Mouse (Mus musculus) right cerebral cortex, postnatal 10 days (tissue): ENCODE measurements at regions not wholly inside any gene's neighbourhood (a gene's known extent, or its start where the extent isn't known, plus 50 kb on each side); places are given as distances from the start of the nearest gene placed in this dataset.
A peak's percentile ranks its signal among the peaks of the same experiment; 100 is the strongest.

Experiments used
- DNase-seq, 2 experiments: peaks; one replicate each; pipeline ENCODE4 v3.0.0; 2021; ENCODE audit warnings: low spot score in 2 of 2

DNA sequence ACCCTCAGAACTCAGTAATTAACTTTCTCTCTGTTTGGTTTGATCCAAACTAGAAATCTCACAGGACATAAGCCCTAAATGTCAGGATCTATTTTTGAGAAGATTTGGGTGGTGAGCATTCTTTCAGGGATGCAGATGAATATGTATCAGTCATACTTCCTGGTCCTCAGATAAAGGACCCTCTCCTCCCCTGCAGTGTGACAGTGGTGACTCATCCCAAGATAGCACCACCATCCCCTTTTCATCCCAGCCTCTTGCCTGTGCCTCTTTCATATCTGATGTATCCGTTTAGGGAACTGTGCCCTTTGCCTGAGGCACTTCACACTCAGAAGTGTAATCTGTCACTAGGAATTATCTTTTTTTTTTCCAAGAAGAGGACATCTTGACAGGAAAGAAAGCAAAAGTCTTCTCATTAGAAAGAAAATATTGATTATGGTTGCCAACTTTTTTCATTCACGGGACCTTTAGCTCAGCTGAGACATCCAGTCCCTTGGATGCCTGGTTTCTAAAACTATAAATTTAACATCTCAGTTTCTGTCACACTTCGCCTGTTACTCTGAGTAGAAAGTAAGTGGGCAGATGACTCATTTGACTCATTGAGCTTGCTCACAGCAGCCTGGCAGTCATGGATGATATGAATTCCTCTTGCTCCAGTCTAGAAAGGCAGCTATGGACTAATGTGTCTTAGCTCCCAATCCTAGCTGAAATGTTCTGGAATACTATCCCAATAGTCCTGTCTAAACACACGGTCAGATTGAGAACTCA lies 284.1 kb upstream of the Mctp2 start:
- no peak for DNase-seq

DNA sequence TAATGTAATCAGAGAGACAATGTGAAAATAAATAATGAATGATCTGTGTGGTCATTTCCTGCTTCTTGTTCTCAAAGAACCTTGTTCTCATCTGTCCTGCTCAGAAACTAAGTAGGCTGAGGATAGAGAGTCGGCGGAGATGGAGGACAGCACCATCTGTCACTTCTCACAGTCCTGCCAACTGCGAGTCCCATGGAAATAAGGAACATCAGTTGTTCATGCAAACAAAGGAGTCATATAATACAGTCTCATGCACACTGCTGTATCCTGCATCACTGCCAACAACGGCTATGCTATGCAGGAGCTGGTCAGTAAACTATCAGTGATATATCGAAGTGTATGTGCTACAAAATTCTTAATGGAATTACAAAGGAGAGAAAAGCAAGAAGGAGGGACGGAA lies 285.7 kb upstream of the Mctp2 start:
- DNase-seq: peak; percentile 33 to 48

DNA sequence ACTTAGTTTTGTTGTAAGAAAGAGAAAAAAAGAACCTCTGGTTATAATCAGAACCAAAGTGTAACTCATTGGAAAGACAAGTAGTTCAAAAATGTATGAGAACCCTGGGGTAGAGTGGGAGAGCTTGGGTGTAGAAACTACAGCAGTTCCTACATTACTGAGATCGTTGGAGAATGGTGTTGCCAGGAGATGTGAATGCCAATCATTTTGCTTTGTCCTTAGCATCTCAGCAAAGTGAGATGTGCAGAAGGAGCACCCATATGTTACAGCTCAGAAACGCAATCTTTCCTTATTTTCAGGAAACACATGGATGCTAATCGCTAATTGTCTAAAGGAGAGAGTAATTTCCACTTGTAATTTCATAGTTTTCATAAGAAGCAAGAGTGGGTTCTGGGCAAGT lies 286.2 kb upstream of the Mctp2 start:
- DNase-seq: peak; percentile 36 to 65

DNA sequence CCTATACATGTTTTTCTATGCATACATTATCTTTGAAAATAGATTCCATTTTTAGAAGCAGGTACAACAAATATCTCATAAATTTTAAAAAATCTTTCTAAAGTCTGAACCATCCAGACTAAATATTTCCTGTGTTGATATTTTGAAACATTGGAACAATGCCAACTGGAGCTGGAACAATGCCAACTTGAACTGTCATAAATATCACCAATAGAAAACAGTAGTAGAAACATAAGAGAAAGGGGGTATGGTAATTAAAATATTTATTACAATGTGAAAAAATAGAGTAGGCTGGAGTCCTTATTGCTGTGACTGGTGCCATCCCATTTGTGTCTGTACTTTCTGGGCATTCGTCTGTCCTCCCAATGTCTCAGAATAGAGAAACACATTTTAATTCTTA lies 286.9 kb upstream of the Mctp2 start:
- peak; percentile 40 for DNase-seq

DNA sequence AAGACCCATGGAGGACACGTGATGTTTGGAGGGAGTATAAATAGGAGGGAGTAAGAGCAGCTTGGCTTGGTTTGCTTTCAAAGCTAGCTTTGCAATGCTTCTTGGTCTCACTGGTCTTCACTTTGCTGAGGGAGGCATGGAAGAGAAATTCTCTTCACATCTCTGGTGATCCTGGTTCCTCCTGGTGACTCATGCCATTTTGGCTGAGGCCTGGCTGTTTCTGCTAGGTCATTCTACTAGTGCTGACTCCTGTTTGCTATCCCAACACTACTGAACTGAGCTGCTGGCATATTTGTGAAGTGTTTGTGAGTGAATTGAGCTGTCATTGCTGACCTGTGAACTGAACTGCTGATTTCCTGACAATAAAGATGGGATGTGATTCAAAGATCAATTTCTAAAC lies 288.3 kb upstream of the Mctp2 start:
- DNase-seq: no peak

DNA sequence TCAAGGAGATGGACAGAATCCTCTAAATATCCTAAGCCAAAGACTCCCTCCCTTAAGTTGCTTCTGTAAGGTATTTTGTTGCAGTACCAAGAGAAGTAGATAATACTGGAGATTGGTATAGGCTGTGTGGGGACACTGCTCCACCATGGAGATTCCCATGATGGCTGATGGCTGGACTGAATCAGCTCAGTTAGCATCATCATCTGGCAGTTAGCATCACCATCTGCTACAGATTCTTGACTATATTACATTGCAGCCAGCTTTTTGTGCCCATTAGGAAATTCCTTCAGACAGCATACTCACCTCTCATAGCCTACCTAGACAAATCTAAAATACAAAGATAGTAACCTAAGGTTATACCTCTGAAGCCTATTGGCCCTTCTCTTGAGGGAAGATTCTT lies 290.6 kb upstream of the Mctp2 start:
- no peak for DNase-seq

DNA sequence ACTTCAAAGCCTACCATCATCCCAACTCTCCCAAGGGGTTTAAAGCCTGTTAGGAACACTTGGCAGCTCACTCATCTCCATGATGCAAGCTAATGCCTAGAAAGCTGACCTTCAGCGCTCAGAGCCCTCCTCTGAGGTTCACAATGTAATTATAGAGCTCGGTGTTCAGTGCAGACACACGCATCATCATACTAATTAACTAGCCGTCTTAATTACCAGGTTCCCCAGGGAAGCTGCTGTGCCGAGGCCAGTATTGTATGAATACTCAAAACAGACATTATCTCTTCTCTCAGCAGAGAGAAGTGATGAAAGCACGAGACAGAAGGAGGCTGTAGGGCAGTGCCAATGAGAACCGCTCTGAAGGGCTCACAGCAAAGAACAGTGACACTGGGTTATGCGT lies 295.5 kb upstream of the Mctp2 start:
- DNase-seq: no peak

DNA sequence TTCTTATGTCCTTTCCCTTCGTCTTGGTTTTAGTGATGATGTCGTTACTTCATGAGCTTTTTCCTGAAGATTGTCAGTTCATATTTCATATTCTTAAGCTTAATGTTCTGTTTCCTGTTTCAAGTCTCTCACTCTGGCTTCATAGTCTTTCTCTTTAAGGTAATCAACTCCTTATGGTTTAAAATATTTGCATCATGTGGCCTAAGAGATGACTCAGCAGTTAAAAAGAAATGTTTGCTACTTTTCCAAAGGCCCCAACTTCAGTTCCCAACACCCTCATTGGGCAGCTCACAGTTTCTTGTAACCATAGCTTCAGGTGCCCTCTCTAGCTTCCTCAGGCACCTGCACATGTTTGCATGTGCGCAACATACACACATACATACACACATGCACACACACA lies 303.4 kb upstream of the Mctp2 start:
- DNase-seq: no peak

DNA sequence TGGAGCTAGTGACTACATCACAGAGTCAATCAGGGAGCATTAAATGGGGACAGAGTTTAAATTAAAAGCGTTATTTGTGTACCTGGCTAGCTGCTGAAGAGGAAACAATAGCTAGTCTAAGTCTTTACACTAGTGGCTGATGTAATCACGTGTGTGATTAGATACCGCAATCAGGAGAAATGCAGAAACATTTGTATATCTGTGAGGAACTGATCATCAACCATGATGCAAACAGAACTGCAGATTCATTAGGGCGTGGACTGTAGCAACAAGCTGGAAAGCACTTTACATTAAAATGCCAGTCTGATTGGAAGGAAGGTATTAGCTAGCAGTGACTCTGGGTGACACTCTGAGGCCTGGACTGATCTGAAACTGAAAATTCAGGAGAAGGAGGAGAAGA lies 308.8 kb upstream of the Mctp2 start:
- no peak for DNase-seq

DNA sequence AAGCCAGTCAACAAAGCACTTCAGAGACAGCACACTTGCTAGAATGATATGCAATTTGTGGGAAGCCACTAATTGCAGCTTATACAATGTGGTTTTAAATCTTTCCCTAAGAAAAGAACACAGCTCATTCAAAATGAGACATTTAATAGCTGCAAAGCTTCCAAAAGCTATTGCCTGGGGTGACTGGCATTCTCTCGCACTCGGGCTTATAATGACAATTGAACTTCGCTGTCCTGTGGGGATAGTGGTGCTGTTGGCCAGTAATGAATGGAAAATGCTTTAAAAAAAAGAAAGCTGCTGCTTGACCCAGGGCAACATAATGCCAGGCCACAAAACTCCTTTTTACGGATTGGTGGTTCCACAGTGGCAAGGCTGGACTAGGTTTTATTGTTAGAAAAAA lies 321.0 kb upstream of the Mctp2 start:
- no peak for DNase-seq

DNA sequence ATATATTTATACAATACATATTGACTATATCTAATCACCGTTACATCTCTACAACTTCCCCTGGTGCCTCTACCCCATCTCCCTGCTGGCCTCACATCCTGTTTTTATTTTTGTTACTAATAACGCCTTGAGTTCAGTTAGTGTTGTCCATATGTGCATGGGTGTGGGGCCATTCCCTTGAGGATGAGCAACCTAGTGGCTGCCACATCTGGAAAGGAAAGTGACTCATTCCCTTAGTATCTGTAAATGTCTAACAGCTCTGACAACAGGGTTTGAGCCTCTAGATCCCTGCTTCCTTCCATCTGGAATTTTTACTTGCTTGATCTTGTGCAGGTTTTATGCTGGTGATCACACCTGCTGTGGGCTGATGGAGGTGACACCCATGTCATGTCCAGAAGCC lies 333.2 kb upstream of the Mctp2 start:
- DNase-seq: no peak

DNA sequence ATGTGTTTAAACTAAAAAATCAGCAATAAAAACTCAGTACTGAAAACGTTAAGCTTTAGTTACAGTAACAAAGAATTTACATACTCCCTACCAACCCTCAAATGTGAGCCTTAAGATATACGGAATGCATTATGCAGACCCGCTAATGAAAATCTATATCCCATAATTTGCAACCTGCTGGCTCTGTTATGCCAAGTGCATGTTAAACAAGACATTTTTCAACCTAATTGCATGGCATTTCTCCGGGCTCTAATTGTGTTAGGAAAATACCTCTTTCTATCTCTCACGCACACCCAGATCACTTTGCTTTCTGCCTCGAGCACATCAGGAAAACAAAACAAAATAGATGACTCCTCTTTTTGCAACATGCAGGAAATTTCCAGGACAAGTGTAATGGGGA lies 368.6 kb upstream of the Mctp2 start:
- DNase-seq: no peak

DNA sequence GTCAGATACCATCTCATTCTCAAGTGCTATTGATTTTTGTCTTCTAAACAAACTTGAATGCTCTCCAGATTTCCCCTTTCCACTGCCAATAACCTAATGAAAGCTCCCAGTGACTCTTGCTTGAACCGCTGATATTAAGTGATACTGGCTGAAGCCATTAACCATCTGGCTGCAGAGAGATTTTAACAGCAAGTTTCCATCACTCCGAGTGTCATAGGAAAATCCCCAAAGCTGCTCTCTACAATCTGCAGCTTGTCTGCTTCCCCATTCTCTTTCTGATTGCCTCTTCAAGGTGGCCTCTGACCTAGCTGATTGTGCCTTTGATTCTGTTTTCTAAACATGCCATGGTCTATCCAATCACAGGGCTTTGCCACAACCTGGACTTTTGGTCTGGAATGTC lies 379.4 kb upstream of the Mctp2 start:
- DNase-seq: no peak

DNA sequence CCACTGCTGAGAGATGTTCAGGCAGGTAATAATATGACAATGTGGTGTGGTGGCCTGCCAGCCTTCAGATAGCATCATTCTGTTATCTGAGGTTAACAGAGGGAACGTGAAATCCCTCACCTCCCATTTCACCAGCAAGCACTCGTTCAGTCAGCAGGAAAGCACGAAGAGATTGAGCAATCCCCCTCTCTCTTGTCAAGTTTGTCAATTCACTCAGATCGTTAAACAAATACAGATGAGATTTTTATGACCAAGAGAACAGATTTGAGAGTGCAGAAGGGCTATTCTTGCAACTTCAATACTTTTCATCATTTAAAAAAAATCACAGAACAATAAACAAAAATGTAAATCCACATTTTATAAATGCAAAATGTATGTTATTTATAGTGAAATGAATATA lies 380.9 kb upstream of the Mctp2 start:
- DNase-seq: no peak

DNA sequence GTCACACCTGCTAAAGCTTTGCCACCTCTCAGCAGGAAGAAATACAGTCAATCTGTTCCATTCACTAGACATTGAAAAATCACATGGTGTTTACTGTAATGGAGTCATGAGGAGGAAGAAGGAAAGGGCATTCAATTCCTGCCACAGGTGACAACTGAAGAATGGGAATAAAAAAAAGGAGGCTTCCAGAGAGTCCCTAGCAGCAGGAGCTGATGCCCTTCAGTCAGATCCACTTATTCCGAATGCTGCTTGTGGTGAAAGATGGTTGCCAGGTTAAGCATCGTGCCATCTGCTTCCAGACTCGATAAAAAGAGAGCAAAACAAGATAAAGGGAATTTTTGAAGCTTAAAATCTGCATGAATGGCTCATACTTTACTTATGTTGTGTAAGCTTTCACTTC lies 385.0 kb upstream of the Mctp2 start:
- DNase-seq: peak in 1 of 2 experiments; percentile 31

DNA sequence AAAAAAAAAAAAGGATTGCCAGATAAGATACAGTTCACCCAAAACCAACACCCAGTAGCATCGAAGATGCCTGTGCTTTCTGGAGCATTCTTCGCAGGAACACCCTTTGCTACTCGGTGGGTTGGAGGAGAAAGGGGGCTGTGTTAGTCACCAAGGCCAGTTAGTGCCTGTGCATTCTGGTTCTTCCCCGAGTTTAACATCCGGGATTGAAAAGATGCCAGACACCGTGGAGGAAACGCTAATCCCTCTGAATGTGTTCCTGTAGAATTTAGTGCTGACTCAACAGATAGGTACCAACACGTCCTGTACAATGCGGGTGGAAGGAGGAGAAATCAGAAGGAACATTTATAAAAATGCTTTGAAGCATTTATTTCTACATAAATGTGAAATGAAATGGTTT lies 385.5 kb upstream of the Mctp2 start:
- DNase-seq: peak in 1 of 2 experiments; percentile 21

DNA sequence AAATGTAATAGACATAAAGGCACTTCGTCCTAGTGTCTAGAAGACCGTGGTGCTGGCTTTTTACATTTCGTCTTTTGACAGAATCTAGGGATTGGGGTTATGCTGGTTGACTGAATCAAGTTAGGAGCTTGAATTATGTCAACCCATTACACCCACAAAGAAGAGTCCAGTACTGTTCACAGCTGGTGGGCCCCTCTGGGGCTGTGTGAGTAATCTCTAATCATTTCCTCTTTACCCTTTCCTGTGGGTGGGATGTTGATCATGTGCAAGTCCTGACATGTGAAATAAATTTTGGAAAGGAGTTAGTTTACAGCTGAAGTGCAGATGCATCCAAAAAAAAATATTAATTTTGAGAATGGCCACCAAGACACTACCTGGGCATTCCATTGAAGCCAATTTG lies 390.3 kb upstream of the Mctp2 start:
- no peak for DNase-seq

DNA sequence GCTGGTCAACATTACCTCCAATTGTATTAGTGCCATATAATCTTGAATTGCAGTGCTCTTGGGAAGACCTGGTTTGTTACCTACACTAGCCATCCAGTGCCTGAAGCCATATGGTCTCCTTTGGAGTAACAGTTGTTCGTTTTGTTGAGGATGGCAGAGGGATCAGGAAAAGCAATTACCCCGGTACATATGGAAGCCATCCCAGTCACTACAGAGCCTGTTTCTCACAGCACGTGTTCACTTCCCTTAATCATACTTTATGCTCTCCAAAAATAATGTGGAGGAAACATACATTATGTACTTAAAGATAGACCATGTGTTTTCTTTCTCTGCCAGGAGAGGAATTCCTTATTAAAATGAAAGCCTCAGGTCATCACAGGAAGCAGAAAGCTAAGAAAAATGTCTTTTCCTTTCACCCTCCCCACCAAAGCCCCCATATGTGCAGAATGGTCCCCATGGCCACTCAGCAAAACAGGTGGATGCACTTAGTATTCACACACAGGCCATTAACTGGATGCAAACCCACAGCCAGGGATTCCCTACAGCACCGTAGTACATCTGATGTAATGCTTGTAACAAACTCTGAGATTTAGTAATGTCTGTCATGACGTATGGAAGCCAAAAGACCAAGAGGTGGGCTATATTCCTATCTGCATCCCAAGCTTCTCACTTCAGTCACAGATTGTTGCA lies 397.4 kb upstream of the Mctp2 start:
- DNase-seq: no peak

DNA sequence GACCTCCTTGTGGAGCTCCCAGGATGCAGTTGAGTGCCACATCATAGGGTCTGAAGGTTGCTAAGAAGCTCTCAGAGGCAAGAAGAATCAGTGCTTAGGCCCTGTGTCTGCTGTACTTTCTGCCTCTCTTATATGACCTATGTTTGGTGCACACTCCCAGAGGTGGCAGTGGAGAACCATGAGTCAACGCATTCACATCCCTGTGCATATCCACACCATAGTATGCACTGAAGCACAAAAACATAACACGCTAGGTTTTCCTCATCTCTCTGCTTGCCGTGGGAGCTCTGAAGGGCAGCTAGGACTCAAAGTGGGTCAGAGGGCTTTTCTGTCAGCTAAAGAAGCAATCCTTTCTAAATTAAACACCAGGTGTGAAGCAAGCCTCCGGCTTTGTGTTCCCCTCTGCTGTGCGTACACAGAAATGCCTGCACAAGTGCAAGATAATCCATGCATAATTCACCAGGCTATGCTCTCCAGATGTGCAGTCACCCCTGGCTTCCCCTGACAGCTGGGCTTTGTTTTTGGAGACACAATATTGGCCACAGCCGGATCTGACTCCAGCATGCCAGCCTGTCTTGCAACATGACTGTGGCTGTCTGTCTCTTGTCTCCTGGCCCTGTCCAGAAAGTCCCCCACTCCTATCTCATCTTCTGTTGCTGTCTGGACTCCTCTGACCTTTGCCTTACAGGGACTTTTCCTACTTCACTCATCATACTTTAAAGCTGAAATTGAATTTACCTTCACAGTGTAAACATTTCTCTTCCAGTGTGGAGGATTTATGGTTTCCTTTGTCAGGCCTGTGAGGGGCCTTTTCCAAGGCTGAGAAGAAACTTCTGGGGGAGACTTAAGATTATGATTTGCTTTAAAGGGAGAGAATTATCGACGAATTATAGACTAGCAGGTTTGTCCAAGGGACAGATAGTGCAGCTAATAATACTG lies 405.1 kb upstream of the Mctp2 start:
- no peak for DNase-seq

DNA sequence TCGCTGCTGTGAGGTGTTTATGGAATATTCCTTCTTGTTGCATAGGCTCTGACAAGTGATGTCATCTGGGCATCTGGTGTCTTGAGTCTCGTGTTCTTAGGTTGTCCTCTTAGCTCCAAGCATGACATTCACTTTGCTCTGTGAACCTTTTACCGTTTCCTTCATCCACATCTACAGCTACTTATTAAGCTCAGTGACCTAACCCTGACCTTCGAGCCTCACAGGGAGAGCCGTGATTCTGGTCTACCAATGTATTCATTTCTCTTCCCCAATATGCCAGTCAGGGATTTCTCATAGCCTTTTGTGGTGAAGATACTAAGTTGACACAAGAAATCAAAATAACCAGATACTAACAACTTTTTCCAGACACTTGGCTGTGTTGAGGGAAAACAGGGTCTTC lies 409.0 kb upstream of the Mctp2 start:
- no peak for DNase-seq

DNA sequence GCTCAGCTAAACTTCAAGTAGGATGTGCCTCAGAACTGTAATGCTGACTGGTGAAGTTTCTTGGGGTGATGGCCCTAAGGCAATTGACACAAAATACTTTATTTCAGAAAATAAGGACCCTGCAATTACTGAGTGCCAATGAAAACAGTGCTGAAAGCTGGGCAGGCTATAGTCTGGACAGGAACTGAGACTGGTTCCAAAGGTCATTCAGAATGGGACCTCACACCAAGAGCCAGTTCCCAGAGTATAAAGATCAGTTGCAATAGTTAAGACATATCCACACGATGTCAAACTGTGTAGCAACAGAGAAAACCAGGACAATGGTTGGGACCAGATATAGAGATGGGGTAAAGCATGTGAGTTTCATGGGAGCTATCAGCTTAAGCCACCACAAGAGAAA lies 409.6 kb upstream of the Mctp2 start:
- DNase-seq: no peak

DNA sequence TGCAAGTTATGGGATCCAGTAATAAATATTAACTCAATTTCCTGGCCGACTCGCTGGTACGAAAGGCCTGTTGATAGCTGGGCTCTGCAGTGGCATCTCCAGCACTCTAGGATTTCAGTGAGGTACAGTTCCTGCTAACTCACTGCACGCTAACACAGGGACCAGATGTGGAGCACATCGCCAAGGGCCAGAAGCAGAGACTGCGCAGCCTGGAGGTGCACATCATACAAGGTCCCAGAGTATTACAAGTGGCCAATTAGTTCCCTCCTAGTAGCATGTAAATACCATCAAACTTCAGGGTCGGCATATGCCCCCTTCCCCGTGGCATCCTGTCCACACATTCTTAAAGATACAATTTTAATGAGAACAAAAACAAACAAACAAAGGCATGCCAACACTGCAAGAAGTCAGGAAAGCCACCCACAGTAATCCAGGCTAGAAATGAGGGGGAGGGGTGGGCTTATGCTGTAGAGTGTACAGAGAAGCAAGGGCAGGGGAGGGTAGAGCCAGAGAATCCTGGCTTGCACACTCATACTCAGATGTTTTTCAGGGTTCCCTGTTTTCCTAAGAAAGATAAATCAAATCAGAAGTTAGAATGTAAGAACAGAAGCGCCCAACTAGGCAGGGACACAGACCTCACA lies 419.9 kb upstream of the Mctp2 start:
- no peak for DNase-seq
